Mouse (Mus musculus) kidney, adult 9 months (tissue): Measurements from ENCODE around the gene Cacna1s.

ENCODE experiments used
- DNase-seq: peaks from one replicate; pipeline ENCODE4 v3.0.0; 2022

Cacna1s gene

GRCm38 (mm10) chr1:136119571-136120262 lies 67.2 kb downstream of the Cacna1s start:
- no peak for DNase-seq

- no peak for DNase-seq
Observed at GRCm38 (mm10) chr1:136120263-136120603, 67.7 kb downstream of the Cacna1s start.

DNA sequence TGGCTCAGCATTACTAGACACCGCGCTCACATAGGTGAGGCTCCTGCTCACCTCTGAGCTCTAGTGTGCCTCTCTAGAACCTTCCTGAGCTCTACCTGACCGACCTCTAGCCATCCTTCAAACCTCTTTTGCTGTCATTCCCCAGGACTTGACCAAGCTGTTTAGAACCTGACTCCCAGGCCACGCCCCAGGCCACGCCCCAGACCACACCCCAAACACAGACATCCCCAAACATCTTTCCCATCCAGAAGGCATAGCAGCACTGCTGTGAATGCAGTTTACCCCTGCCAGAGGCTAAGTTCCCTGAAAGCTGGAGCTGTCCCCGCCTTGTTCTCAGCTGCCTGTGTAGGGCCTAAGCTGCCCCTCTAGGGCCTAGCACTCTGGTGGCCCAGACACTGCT lies 68.2 kb downstream of the Cacna1s start:
- DNase-seq, result no peak

DNA sequence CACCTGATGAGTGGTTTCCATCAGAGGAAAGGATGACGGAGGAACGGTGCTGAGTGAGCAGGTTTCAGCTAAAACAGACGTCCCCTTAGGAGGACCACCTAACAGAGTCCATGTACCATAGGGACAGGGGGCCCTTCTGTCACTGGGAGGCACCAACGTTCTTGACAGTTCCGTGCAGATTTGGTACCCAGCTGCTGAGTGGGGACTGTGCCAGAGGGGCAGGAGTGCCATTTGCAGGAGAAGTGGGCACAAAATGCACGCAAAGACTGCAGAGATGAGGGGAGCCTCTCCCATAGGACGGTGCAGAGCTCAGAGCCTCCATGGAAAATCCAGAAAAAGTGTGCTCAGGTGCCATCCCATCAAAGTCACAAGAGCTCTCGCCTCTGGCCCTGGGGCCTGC lies 69.5 kb downstream of the Cacna1s start:
- no peak for DNase-seq

DNA sequence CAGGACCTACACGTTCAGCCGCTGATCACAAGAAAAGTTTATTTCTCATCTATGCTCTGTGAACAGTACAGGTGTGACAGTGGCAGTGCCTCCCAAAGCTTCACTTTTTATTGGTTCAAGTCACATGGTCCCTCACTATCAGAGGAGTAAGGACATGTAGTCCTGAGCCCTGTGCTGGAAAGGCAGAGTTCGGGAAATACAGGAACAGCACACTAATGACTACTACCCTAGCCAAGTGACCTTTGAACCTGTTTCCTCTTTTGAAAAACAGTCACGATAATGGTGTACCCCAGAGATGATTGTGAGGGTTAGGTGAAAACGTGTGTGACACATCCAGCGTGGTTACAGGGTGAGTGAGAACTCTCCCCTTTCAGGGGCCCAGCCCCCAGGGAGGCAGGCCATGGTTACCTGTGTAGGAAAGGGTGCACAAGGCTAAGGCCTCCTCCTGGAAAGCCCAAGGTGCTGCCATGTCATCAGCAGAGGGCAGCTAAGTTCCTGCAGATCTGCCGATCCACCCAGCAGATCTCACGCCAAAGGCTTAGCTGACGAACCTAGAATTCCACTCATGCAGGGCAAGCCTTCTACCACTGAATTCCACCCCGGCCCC lies 73.7 kb downstream of the Cacna1s start:
- DNase-seq, result peak; percentile 58

GRCm38 (mm10) chr1:136126895-136127294 lies 74.3 kb downstream of the Cacna1s start:
- peak; percentile 56 for DNase-seq

GRCm38 (mm10) chr1:136127856-136128255 lies 75.3 kb downstream of the Cacna1s start:
- no peak for DNase-seq

DNA sequence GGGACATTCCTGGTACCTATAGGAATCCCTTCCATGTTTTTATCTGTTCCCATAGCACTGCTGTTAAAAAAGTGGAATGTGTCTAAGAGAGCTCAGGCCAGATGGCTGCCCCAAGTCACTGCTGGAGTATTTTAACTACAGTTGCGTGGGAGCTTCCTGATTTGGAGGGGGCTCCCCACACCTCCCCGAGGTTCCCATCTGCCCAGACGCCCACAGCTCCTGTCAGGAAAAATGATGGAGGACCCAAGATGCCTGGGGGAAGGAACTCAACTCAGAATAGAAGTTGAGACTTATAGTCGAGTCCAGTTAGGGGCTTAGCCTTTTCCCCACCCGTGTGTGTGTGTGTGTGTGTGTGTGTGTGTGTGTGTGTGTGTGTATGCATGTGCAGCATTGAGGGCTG lies 75.9 kb downstream of the Cacna1s start:
- DNase-seq, result no peak

- DNase-seq, result no peak
Observed at GRCm38 (mm10) chr1:136128944-136129589, 76.5 kb downstream of the Cacna1s start.

DNA sequence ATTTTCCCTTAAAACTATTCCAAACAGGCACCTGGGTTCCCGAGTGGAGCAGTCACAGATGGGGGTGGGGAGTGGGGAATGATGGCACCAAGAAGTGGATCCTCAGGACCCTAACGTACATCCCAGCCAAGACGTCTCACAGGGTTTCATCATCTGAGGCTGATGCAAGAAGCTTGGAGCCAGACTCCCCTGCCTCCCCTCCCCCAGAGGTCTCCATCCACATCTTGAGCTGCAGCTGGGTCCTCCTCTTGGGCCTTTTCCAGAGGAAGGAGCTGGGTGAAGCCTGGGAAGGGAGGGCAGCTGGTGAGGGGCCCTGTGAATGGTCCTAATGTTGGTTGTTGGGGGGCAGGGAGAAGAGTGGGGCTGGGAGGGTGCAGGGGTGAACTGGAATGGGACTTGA lies 77.6 kb downstream of the Cacna1s start:
- no peak for DNase-seq

DNA sequence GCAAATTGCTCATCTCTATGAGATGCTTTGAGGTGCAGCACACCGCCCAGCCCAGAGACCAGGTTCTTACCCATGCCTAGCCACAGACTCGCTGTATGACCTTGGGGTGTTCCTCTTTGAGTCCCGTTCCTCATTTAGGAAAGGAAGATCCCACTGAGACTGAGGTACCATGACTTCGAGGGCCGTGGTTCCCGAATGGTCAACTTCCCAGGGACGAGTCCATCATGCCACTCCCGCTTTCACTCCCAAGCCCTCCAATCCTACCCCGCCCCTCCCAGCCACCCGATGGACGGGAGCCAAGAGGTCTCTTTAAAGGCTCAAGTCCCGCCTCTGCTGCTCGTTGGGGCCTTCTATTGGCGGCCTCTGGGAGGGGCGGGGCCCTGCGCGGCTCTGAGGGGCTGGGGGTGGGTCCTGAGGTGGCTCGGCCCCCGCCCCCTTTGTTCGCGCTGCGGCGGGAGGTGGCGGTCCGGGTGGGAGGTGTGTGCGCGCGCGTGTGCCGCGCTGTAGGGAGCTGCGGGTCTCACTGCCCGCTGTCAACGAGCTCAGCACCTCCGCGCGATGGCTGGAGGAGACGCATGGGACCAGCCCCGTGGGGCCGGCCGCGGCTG lies 78.5 kb downstream of the Cacna1s start, which contains the start of gene Kif21b:
Gene Kif21b (plus strand): TSS at position 439 of the 608 bp plus-strand sequence.
- peak; percentile 77 for DNase-seq

DNA sequence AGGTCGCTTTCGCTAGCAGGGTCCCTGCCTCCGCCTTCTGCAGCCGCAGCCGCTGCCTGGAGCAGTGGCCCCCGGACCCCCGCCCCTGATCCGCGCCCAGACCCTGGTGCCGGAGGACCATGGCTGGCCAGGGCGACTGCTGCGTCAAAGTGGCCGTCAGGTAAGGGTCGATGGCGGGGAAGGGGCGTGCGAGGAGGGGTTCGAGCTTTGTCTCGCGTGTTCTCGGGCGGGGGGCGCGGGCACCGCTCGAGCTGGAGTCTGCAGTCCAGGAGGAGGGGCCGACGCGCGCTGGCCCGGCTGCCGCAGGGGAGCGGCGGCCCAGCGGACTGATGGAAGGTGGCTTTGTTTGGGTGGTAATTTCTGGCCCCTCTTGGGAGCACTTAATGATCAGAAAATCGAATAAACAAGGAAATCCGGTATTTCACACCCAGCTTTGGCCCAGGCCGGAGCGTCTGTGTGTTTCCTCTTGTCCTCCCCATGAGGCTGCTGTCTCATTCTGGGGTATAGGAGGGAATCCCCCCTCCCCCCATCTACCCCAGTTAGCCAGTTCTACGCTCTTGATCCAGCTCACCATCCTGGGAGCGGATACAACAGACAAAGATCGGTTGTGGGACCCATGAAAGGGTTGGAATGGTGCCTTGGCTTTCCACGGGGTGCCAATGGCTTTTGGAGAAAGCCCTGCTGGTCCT lies 79.2 kb downstream of the Cacna1s start:
- no peak for DNase-seq

DNA sequence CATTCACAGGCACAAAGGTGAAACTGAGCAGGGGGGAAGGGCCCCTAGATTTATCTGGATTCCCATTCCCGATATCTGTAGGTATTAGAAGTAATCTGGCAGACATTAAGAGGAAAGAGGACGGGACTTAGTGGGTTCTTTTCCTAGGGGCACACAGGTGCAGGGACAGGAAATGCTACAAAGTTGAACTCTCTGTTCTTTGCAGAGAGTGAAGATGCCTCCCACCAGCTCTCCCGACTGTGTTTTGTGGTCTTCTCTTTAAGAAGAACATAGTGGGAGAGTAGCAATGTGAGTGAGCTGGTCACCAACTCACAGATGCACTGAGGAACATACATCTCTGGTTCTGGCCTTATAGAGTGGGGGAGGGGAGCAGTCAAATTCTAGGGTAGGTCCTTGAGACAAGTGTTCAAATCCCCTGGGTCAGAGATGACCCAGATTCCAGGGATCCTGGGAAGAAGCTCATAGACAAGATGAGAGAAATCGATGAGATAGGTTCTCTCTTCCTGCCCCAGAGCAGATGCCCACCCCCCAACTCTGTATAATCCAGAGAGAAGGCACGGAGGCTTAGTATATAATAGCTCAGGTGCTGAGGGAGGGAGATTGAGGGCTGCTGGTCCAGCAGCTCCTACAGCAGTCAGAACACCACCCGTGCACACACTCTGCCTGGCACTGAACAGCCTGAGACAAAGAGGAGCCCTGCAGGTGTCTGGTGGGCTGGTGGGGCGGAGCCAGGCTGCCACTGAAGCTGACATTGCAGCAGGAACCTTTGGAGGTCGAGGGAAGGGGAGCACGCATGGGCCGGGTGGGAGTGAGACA lies 80.0 kb downstream of the Cacna1s start:
- DNase-seq, result no peak

DNA sequence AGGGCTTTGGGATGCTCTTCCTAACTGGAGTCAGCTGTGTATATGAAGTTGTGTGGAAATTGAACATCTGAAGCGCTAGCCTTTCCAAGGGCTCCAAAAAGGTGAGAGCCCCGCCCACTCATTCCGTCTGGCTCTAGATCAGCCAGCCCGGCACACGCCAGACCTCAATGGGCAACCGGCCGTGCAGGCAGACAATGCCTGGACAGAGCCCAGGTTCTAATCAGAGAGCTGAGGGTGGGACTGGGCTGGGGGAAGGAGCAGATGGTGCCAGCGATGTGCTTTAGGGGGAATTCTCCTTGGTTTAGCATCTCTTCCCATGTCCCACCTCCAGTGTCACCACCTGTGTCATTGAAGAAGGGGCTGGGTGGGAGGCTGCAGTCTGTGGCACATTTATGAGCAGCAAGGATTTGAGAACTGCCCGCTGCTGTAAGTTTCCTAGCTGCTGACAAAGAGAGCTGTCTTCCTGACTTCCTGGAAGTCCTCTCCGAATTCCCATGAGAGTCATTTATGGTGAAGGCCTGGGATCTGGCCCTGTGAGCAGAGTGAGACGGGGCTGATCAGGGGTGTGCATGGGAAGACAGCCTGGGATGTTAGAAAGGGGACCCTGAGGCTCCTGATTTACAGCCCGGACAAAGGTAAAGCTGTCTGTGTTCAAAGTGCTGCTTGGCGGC lies 81.2 kb downstream of the Cacna1s start:
- DNase-seq, result peak; percentile 31

DNA sequence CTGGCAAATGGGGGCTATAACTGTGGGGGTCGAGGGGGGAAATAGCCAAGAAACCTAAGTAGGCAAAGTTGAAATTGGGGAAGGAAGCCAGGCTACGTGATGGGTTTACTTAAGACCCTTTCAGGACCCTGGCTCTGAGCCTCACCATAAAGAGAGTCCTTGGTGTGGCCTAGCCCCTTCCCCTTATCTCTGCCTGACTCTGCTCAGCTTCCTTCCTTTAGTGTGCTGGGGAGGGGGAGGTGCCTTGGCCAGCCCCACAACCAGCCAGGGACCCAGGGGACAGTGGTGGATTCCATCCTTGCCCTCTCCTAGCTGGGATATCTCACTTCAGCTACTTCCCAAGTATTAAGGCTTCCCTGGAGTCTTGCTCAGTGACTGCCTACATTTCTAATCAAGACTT lies 82.0 kb downstream of the Cacna1s start:
- no peak for DNase-seq

GRCm38 (mm10) chr1:136135046-136135445 lies 82.5 kb downstream of the Cacna1s start:
- DNase-seq, result peak; percentile 46

GRCm38 (mm10) chr1:136135777-136136444 lies 83.4 kb downstream of the Cacna1s start:
- DNase-seq, result no peak

DNA sequence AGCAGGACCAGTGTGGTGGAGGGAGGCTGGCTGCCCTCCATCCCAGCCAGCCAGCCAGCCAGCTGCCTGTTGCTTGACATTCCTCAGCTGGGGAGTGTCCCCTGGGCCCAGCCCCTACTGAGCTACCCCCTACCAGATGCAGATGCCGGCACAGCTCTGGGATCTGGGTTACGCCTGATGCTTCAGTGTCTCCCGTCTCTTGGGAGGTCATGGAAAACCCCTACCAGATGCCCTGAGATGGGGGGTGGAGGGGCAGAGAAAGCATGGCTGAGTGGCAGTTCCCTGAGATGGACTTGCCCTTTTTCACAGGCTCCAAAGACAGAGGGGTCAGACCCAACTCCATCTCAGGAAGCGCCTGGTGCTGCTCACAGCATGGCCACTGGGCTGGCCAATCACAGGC lies 84.0 kb downstream of the Cacna1s start:
- DNase-seq, result no peak

- DNase-seq, result no peak
Observed at GRCm38 (mm10) chr1:136137071-136137531, 84.6 kb downstream of the Cacna1s start.

GRCm38 (mm10) chr1:136137575-136137974 lies 85.0 kb downstream of the Cacna1s start:
- DNase-seq, result peak; percentile 37

DNA sequence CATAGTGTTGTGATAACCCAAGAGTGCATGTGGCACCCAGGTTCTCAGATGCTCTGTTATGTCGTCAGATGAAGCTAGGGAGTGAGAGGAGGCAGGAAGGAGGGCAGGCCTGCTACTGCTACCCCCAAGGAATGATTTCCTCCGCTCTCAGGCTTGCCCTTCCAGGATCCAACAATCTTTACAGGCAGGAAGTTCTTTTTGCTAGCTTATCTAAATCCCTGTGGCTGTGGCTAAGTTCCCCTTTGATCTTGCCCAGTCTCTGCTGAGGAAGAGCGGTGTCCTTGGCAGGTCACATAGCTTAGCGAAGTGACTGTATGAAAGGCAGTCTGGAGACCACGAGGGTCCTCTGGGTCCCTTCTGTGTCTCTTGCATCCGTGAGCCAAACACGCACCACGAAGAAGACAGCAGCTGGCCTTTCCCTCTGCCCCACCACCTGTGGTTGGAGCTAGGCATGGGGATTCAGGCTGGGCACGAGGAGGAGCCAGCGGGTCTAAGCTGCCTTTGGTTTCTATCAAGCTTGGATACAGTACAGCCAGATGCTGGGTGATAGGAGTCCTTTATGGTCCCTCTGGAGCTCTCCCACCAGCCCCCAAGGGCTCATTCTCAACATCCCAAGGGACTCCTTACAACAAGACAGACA lies 85.8 kb downstream of the Cacna1s start:
- no peak for DNase-seq
